Mouse (Mus musculus) right cerebral cortex, postnatal 36 days (tissue): ENCODE measurements around the gene Hrnr.

ENCODE experiments used
- DNase-seq, 2 experiments: peaks; one replicate each; pipeline ENCODE4 v3.0.0; 2022; ENCODE audit warnings: low spot score in 2 of 2, mixed read lengths in 1 of 2

Gene Hrnr

DNA sequence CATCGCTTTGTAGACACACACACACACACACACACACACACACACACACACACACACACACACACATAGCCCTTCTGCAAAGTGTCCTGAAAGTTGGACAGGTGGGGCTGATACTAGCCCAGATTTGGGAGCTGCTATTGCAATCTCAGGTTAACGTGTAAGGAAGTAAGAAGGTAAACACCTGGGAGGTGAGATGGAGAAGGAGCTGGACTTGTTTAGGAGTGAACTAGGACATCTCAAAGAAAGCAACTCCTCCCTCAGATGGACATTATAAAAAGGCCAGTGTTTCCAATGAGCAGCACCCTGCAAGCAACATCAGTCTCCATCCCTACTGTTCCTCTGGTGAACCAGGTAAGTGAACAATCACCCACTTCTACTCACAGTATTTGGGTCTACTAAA lies at the start of gene Hrnr:
Gene Hrnr, plus strand, starts transcription at position 301 of the 400 bp plus-strand sequence.
- no peak for DNase-seq

DNA sequence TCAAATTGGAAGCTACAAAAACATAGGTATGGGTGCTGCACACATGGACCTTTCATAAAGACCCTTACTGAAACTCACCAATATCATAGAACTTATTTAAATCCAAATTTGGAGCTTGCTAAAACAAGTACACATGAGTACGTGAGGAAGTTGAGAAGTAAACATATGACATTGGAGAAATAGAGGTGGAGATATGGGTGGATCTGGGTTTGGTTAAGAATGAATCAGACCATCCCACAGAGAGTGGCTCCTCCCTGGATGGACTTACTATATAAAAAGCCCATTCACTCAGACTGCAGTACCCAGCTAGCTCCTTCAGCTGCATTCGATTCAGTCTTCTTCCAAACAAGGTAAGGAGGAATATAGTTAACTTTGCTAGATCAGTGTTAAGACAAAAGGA lies 46.3 kb upstream of the Hrnr start, which contains the start of gene Flg:
Gene Flg, plus strand, starts transcription at position 301 of the 400 bp plus-strand sequence.
- no peak for DNase-seq

DNA sequence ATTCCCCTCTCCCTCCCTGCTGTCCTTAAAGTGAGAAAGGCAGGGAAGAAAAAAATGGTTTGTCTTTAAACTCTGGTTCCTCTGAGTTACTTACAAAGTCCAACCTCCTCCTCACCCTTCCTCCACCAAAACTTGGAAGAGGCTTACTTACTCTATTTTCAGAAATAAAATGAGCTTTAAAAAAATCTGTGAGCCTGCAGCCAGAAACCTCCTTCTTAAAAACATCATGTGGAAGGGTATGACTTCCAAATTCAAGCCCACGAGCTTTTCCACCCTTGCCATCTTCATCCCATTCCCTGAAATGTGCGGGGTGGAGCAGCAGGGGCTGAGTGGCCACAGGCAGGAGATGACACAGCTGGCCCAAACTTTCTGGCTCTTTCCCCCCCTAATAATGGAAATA lies 22.0 kb upstream of the Hrnr start:
- peak in 1 of 2 experiments; percentile 30 for DNase-seq

GRCm38 (mm10) chr3:93299832-93300231 lies 19.7 kb upstream of the Hrnr start:
- peak in 1 of 2 experiments; percentile 34 for DNase-seq

DNA sequence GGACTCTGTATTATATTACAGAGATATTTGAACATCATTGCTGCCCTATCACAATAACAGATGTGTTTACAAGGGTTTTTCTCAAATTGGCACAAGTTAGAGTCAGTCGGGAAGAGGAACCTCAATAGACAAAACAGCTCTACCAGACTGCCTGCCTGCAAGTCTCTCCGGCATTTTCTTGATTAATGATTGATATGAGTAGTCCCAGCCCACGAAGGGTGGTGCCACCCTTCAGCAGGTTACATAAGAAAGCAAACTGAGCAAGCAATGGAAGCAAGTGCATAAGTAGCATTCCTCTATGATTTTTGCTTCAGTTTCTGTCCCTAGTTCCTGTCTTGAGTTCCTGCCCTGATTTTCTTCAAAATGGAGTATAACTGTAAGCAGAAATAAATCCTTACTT lies 17.7 kb upstream of the Hrnr start:
- DNase-seq, result no peak

- no peak for DNase-seq
Measured at GRCm38 (mm10) chr3:93306142-93306541, 13.4 kb upstream of the Hrnr start.

- no peak for DNase-seq
Measured at GRCm38 (mm10) chr3:93311371-93311770, 8.2 kb upstream of the Hrnr start.

DNA sequence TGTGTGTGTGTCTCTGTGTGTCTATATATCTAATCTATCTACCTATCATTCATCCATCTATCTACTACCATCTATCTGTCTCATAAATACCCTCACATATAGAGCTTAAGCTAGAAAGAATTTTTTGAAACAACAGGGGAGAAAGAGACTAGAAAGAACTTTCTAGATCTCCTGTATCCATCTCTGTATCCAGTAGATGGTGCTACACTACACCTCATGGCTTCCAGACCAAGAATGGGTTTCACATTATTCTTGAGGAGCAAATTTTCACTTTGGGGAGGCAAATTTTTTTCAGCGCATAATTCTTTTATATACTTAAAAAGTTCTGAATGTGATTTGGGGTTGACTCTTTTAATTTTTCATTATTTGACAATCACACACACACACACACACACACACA lies 5.2 kb upstream of the Hrnr start:
- no peak for DNase-seq

DNA sequence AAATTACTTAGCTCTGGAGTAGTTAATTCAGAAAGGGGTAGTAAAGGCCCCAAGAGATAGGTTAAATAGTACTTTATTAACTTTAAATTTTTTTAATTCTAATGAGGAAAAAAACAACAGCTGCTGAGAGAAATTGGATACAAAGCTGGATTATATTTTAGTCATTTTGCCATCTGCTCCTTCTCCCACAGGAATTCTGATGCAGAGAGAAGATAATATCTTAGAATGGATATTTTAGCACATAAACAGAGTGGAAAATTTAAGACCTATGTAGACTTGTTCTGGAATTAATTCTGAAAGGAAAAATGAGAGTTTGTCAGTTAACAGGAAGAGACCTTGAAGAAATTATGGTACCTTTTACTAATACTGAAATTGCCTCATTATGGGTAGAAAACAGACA lies 18.2 kb downstream of the Hrnr start:
- DNase-seq, result no peak

DNA sequence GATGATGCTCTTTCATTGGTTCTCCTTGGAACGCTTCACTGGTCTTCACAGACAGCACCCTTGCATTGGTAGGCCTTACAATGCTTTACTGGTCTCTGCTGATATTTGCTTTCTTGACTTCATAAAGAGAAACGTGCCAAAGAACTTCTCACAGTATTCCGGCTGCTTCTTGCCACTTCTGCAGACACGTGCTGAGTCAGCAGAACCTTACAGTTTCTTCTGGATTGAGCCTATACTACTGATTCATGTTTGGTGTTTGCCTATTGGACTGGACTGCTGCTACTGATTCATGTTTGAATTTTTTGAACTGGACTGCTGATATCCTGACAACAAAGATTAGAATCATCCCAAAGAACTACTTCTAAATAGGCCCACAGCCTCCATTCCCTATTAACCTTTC lies 20.5 kb downstream of the Hrnr start:
- DNase-seq, result no peak

GRCm38 (mm10) chr3:93346896-93347295 lies 27.3 kb downstream of the Hrnr start:
- no peak for DNase-seq

- peak; percentile 8 to 24 for DNase-seq
Measured at GRCm38 (mm10) chr3:93360045-93360444, 40.5 kb downstream of the Hrnr start.

DNA sequence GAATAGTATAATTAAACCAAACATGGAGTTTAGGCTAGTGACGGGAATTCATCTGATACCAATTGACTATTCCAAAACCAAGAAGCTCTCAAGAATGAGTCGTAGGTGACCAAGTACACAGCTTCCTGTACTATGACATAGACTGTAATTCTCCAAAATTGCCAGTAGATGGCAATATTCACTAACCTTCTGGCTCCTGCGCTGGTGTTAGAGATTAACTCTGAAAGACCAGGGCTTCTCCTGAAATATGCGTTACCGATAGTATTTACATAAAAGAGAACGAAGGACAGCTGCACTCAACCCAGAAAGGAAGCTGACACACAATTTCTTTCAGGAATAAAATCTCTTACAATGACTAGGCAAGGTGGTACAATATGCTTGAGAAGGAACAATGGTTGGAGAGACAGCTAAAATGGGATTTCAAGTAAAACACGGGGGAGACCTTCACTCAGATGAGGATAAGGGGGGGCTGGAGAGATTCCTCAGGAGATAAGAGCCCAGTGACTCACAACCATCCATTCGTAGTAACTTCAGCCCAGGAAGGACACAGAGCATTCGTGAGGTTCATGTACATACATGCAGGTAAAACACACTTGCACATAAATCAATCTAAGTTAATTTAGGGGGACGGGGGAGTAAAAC lies 42.5 kb downstream of the Hrnr start:
- no peak for DNase-seq

GRCm38 (mm10) chr3:93366966-93367575 lies 47.5 kb downstream of the Hrnr start:
- no peak for DNase-seq

GRCm38 (mm10) chr3:93368171-93368570 lies 48.6 kb downstream of the Hrnr start:
- no peak for DNase-seq

DNA sequence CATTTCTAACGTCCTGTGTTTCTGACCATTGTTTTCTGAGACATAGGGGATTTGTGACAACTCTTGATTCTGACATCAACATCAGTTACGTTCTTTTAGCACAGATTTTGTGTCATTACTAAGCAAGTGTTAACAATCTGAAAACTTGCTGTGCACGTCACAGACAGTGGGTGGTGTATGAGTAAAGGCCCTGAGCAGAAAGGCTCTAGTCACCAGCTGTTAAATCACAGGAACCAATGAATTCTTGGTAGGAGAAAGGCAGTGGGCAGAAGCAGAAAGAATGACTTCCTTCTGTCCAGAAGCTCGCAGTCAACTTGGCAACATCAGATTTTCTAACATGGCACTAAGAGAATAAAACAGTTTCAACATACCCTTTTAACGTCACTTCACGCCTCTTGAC lies 53.9 kb downstream of the Hrnr start:
- DNase-seq, result no peak

DNA sequence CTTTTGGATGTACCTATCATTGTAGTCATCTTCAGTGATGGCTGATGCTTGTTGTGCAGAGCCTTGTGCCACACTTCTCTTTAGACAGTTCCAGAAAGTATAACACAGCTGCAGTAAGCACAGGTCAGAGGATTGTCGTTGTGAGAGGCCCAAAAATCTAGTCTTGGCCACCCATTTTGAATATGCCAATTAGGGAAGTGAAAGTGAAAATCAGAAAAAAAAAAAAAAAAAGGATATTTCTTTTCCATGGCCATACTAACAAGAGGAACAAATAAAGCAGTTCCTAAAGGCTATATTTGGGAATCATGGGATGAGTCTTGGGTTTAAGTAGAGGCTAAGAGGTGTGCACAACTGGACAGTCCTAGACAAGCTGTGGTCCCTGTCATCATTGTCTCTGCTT lies 55.6 kb downstream of the Hrnr start:
- DNase-seq, result no peak

- DNase-seq, result no peak
Measured at GRCm38 (mm10) chr3:93375601-93376000, 56.1 kb downstream of the Hrnr start.

DNA sequence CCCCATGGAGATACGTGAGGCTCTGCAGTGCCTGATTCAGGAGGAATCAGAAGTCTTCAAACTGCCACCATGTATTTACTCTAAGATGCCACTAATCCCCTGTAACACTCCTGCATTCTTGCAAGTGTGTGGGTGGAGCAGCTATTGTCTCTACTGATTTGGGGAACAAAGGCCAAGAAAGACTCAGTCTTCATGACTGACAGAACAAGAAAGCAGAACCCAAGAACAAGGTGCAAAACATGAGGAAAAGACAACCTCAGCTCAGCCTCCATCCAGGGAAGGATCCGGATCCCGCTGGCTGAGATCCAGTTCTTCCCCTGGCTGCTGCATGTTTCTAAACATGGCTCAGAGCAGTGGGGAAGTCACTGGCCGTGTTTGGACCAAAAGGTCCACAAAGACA lies 58.6 kb downstream of the Hrnr start:
- DNase-seq, result no peak
